Mouse (Mus musculus): ENCODE measurements around the gene Aimp2.
A peak's percentile ranks its signal among the peaks of the same experiment; 100 is the strongest.

Aimp2 gene

DNA sequence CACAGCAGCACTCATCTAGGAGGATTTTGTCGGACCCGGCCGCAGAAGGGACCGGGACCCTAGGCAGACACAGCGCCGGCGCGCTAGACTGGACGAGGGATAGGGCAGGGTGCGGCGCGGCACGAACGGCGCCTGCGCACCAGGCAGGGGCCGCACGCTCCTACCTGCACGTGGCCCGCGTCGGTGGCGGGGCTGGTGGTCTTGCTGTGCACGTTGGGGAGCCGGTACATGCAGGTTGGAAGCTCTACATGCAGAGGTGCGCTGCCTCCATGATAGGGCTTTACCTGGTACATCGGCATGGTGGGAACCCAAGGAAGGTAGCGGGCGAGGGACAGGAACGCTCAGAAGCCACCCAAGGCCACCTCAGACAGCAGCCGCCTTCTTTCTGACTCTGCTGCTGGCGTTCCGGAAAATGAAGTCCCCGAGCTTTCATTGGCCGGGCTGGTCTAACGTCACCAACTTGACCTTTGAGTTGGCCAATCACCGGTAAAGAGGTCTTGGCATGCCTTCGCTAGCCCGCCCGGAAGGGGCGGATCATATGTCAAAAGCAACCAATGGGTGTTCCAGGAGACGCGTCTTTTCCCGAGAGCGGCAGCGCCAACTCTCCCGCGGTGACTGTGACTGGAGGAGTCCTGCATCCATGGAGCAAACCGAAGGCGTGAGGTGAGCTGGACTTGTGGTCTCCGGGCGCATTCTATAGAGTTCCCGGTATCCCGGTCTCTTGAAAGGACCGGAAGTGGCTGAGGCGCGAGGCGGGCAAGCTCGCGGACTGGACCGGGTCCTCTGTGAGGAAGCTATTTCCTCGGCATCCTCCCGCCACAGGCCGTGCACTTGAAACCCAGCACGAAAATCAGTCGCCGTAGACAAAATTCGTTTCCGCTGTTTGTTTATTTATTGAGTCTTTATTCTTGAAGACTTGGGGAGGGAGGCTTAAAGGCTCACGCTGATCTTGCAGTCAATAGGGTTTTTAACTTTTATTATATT lies at the start of gene Aimp2, which contains the start of gene Pms2:
Gene Aimp2 (minus strand): TSS at position 431 of the 984 bp plus-strand sequence.
Gene Pms2 (plus strand): TSS at position 548 of the 984 bp plus-strand sequence.
- peak; percentile 96 to 97 for DNase-seq

DNA sequence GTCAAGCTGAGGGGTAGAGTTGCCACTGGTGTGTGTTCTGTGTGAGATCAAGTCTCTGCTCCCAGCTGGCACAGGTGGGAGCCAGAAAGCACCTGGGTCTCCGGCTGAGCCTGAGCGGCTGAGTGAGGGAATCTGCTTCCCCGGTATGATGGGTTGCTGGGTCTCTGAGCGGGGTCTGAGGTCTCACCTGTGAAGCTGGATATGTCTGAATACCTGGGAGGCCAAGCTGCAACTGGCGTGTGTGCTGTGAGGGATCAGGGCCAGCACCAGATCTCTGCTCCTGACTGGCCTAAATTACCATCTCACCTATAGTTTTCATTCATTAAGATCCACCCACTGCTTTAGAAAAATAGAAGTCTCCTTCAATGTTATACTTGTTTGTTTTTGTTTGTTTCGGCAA lies 47.5 kb upstream of the Aimp2 start:
- no peak for DNase-seq

DNA sequence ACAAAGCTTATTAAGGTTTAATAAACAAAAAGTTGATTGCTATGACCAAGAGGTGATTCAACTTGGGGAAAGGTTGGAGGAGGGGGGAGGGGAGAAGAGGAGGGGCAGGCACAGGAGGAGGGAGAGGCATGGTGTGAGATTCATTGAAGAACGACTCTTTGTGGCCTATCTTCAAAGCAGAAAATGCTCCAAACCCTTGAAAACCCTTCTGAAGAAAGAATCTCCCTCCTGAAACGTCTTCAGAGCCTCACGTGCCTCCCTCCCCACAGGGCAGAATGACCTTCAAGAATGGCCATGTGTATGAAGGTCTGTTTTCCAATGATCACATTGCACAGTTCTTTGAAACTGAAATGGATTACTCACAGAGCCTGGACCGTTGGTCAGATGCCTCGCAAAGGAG lies 40.4 kb upstream of the Aimp2 start:
- DNase-seq: no peak

DNA sequence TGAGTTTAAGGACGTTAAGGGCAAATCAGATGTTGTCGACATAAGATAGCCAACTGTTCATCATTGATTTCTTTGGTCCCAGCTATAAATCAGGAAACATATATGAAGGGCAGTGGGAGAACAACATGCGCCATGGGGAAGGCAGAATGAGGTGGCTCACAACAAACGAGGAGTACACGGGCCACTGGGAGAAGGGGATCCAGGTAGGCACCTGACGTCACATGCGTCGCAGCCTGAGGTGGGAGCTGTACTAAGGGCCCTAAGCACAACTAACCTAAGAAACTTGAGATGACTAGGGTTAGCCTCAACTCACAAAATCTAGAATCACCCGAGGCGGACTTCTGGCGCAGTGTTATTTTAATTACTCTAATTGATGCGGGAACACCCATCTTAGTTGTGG lies 38.7 kb upstream of the Aimp2 start:
- no peak for DNase-seq

DNA sequence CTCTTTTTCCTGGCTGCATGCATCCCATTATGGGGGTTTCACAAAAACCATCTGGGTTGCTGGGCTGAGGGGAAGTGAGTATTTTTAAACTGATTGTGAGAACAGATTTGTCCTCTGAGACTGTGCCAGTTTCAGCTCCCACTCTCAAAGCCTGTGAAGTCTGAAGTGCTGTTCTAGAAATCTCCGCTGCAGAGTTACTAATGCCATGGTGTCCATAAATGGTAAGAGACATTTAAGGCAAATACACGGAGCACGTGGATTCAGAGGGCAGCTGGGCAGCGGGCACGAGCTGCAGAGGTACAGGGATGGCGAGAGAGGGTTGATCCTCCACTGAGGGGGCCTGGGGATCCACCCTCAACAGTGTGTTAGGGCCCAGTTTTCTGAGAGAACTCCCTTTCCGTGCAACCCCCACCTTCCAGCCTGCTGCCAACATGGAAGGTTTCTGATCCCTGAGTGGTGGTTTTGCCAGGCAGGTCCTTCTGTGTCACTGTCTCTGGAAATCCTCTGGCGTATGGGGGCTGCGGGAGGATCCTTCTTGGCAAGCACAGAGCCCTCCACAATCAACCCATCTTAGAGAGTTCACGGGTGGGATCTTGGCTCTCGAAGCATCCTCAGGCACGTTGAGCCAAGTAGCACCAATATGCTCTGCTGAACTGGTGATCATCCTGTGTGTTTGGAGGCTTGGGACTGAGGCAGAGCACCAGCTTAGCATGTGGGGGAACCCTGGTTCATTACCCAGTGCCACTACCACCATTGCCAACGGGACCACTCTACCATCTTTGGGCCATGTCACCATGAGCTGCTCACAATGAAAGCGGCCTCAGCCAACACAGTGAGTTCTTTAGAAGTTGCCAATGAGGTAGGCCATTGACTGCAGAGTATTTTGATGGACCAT lies 33.8 kb upstream of the Aimp2 start:
- no peak for DNase-seq

- no peak for DNase-seq
These were observed 31.9 kb upstream of the Aimp2 start for GRCm38 (mm10) chr5:143941588-143941987.

- DNase-seq: no peak
These were observed 26.5 kb upstream of the Aimp2 start for GRCm38 (mm10) chr5:143936156-143936555.

- no peak for DNase-seq
These were observed 24.2 kb upstream of the Aimp2 start for GRCm38 (mm10) chr5:143933875-143934274.

- no peak for DNase-seq
These were observed 23.8 kb upstream of the Aimp2 start for GRCm38 (mm10) chr5:143933414-143933813.

GRCm38 (mm10) chr5:143932831-143933230 lies 23.2 kb upstream of the Aimp2 start, which contains the start of gene Rsph10b:
Gene Rsph10b (plus strand): TSS chr5:143933035.
- DNase-seq: peak; percentile 29 to 52

DNA sequence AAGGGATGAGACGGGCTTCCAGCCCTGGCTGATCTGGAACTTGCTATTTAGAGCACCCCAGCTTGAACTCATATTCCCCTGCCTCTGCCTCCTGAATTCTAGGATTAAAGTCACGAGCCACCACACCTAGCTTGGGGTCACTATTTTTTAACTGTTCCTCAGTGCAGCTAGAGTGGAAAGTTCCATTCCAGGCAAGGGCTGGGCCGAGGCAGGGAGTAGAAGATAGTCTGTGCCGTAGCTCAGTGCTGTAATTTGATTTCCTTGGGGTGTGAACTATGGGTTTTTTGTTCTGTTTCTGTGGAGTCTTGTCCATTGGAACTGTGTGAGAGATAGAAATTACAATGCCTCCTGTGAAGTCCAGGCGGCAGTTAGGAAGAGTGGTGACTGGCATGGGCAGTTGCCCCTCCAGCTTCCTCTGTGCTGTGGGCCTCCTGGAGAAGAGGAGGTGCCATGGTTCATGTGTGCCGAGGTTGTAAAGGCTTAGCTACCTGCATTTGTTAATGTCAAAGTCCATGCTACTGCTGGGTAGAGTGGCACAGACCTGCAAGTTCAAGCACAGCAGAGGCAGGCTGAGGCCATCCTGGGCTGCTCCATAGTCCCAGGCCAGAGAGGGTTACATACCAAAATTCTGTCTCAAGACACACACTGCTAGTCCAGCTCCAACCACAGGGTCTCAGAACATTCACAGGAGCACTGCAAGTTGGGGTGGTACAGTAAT lies 22.4 kb upstream of the Aimp2 start:
- no peak for DNase-seq

GRCm38 (mm10) chr5:143930656-143931055 lies 21.0 kb upstream of the Aimp2 start:
- DNase-seq: no peak

DNA sequence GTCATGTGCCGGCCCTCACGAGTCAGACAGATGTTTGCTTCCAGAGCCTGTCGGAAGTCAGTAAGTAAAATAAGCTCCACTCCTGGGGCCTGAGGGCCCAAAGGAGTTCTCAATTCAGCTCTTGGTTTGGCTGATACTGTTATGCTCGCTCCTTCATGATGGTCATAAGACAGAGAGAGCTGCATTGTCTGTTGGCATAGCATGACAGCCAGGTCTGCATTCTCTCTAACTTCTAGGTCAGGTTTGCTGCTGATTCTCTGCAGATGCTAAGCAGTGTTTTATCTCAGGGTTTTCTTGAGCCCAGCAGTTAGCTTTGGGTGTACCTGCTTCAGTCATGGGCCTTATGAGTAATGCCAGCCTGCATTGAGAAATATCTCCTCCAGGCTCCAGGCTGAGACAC lies 19.6 kb upstream of the Aimp2 start:
- DNase-seq: no peak

DNA sequence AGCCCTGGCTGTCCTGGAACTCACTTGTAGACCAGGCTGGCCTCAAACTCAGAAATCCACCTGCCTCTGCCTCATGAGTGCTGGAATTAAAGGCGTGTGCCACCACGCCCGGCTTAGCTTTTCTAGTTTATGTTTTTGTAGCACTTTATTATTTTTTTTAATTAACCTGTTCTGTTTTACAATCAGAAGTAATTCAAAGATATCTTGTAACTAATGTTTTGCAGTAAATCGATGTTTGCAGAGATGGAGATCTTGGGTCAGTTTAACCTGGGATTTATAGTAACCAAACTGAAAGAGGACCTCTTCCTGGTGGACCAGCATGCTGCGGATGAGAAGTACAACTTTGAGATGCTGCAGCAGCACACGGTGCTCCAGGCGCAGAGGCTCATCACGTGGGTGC lies 18.2 kb upstream of the Aimp2 start, which contains the start of gene Gm42421:
Gene Gm42421 (plus strand): TSS at position 301 of the 400 bp plus-strand sequence.
- DNase-seq: no peak

- no peak for DNase-seq
These were observed 15.3 kb upstream of the Aimp2 start for GRCm38 (mm10) chr5:143924781-143925452.

- no peak for DNase-seq
These were observed 8.5 kb upstream of the Aimp2 start for GRCm38 (mm10) chr5:143918120-143918519.

GRCm38 (mm10) chr5:143917418-143917817 lies 7.8 kb upstream of the Aimp2 start:
- DNase-seq: peak; percentile 42 to 71

- no peak for DNase-seq
These were observed 6.6 kb upstream of the Aimp2 start for GRCm38 (mm10) chr5:143916221-143916620.

DNA sequence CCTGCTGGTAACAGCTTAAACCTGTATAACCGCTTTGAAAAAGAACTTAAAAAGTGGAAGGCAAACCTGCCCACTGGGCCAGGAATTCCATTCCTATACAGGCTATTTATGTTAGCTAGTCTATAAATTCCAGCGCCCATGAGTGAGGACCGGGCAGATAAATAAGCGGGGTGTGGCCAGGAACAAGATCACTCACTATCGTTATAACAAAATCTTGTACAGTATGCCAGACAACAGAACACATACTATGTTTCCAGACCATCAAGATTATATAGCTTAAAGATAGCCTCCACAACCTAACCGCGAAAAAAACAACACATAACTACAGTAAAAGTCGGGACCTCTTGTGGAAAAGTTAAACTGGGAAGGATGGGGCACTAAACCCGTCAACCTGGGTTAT lies 721 bp downstream of the Aimp2 start:
- no peak for DNase-seq

- no peak for DNase-seq
These were observed 3.2 kb downstream of the Aimp2 start for GRCm38 (mm10) chr5:143906429-143906828.

- DNase-seq: no peak
These were observed 5.8 kb downstream of the Aimp2 start for GRCm38 (mm10) chr5:143903813-143904212.

DNA sequence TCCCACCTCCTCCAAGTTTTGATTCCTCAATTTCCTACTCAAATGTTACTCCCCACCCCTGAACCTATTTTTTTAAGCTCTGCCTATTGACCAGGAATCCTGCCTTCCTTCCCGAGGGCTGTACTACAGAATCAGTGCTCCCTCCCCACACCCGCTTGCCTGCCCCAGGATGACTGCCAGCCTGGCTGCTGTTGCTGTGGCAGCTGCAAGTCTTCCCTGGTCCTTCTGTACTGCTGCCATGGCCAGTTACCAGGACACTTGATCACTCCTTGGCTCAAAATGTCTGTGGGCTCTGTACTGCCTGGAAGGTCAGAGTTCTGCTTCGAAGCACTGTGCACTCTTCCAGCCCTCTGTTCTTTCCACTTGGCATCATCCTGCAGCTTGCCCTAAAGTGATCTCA lies 7.5 kb downstream of the Aimp2 start:
- DNase-seq: no peak
